Mouse (Mus musculus) lung, postnatal 10 days (tissue): Measurements from ENCODE around the gene Lrmp.

Source experiments
- DNase-seq: peaks from one replicate; pipeline ENCODE4 v3.0.0; 2021

The Lrmp gene

GRCm38 (mm10) chr6:145139776-145140475 lies 24.5 kb downstream of the Lrmp start:
- no peak for DNase-seq

- no peak for DNase-seq
These were observed 25.3 kb downstream of the Lrmp start for GRCm38 (mm10) chr6:145140706-145141105.

- no peak for DNase-seq
These were observed 26.4 kb downstream of the Lrmp start for GRCm38 (mm10) chr6:145141827-145142226.

GRCm38 (mm10) chr6:145145173-145145572 lies 29.7 kb downstream of the Lrmp start:
- DNase-seq = no peak

- no peak for DNase-seq
These were observed 32.3 kb downstream of the Lrmp start for GRCm38 (mm10) chr6:145147716-145148115.

GRCm38 (mm10) chr6:145149054-145149453 lies 33.6 kb downstream of the Lrmp start:
- peak; percentile 23 for DNase-seq

- DNase-seq = no peak
These were observed 43.2 kb downstream of the Lrmp start for GRCm38 (mm10) chr6:145158619-145159018.

- DNase-seq = no peak
These were observed 45.1 kb downstream of the Lrmp start for GRCm38 (mm10) chr6:145160581-145160980.

GRCm38 (mm10) chr6:145171892-145172606 lies 56.6 kb downstream of the Lrmp start:
- no peak for DNase-seq

GRCm38 (mm10) chr6:145173781-145174191 lies 58.3 kb downstream of the Lrmp start:
- DNase-seq = peak; percentile 88

- DNase-seq = peak; percentile 55
These were observed 60.1 kb downstream of the Lrmp start for GRCm38 (mm10) chr6:145175571-145175981.

- no peak for DNase-seq
These were observed 61.0 kb downstream of the Lrmp start for GRCm38 (mm10) chr6:145176474-145176873.

- peak; percentile 77 for DNase-seq
These were observed 64.2 kb downstream of the Lrmp start for GRCm38 (mm10) chr6:145179665-145180064.

- DNase-seq = peak; percentile 73
These were observed 66.6 kb downstream of the Lrmp start for GRCm38 (mm10) chr6:145182044-145182443.

- DNase-seq = no peak
These were observed 70.6 kb downstream of the Lrmp start for GRCm38 (mm10) chr6:145186096-145186495.

GRCm38 (mm10) chr6:145187093-145188088 lies 71.9 kb downstream of the Lrmp start:
- DNase-seq = peak; percentile 24

- no peak for DNase-seq
These were observed 77.6 kb downstream of the Lrmp start for GRCm38 (mm10) chr6:145193038-145193437.

GRCm38 (mm10) chr6:145193446-145193845 lies 78.0 kb downstream of the Lrmp start:
- DNase-seq = no peak

GRCm38 (mm10) chr6:145197949-145198686 lies 82.7 kb downstream of the Lrmp start:
- DNase-seq = no peak

GRCm38 (mm10) chr6:145202432-145203125 lies 87.1 kb downstream of the Lrmp start:
- DNase-seq = no peak

GRCm38 (mm10) chr6:145204440-145204839 lies 89.0 kb downstream of the Lrmp start:
- DNase-seq = no peak

- DNase-seq = no peak
These were observed 89.7 kb downstream of the Lrmp start for GRCm38 (mm10) chr6:145205142-145205541.
